18 mouse cellular contexts compared by ENCODE assay signal in genomic region chr3:135637592-135637991, GRCm38 (mm10). TPM values are rescaled to one million over a fixed set of nuclear protein-coding genes. Genes with fewer than 3 reads are reported as not detected.
A peak's percentile ranks its signal among the peaks of the same experiment; 100 is the strongest.
DNase-seq lines count a peak whose midpoint lies in the region; ATAC-seq lines count a peak whose summit lies in the region.
"Had no signal": no experiment of that assay in that cellular context is flagged by ENCODE, and none has a peak within 500 bp of the region (broad histone marks: within the 10 kb centered on the region; RNA-seq: fewer than 3 reads in every experiment).

No protein-coding gene starts in this region.

- no peak overlapping the region for H3K27ac ChIP-seq in hindbrain, embryonic 13.5 days
- H3K27ac ChIP-seq in hindbrain, embryonic 11.5 days (ENCODE audit: low read depth, low read length): no peak overlapping the region
- H3K27ac ChIP-seq: gastrocnemius, adult 2 months; heart, adult 2 months; hindbrain, embryonic 12.5 days; intestine, embryonic 15.5 days had no signal

- H3K9ac ChIP-seq in hindbrain, embryonic 13.5 days: no peak overlapping the region
- no peak overlapping the region for H3K9ac ChIP-seq in hindbrain, embryonic 11.5 days (ENCODE audit: low read depth, low read length)
- H3K9ac ChIP-seq: hindbrain, embryonic 12.5 days; intestine, embryonic 15.5 days; lung, embryonic 14.5 days had no signal

- H3K27me3 ChIP-seq in hindbrain, embryonic 13.5 days: no peaks in the 10 kb centered on the region
- H3K27me3 ChIP-seq in hindbrain, embryonic 11.5 days (ENCODE audit: control insufficient read depth, insufficient read depth, low read length): no peaks in the 10 kb centered on the region
- H3K27me3 ChIP-seq: hindbrain, embryonic 12.5 days; intestine, embryonic 15.5 days had no signal

- H3K4me2 ChIP-seq in hindbrain, embryonic 13.5 days: no peak overlapping the region
- no peak overlapping the region for H3K4me2 ChIP-seq in hindbrain, embryonic 11.5 days (replicated peaks; ENCODE audit: low read depth, low read length)
- H3K4me2 ChIP-seq: hindbrain, embryonic 12.5 days; intestine, embryonic 15.5 days; lung, embryonic 14.5 days had no signal

- ATAC-seq in hindbrain, embryonic 13.5 days (ENCODE audit: low FRiP score): peak; percentile 39; the same call in 1 of the 2 replicates
- ATAC-seq in hindbrain, embryonic 11.5 days (ENCODE audit: low FRiP score): no peak
- peak; percentile 49 for ATAC-seq in megakaryocyte progenitor cell, adult 5-6 weeks (replicated peaks; ENCODE audit: poor library complexity)
- ATAC-seq: forebrain, embryonic 16.5 days; intestine, embryonic 15.5 days had no signal

- peaks cover 6% of the 10 kb centered on the region for H3K36me3 ChIP-seq in hindbrain, embryonic 13.5 days
- H3K36me3 ChIP-seq in hindbrain, embryonic 11.5 days (ENCODE audit: control insufficient read depth, insufficient read depth, low read length): no peaks in the 10 kb centered on the region
- H3K36me3 ChIP-seq: intestine, embryonic 15.5 days had no signal

- H3K4me3 ChIP-seq in hindbrain, embryonic 13.5 days: no peak overlapping the region
- no peak overlapping the region for H3K4me3 ChIP-seq in hindbrain, embryonic 11.5 days (ENCODE audit: low read depth, low read length)
- H3K4me3 ChIP-seq: gastrocnemius, adult 2 months; heart, adult 2 months; hindbrain, embryonic 12.5 days; intestine, embryonic 15.5 days had no signal

- 88% methylated on average over 5 of the region's 5 CpGs for WGBS in hindbrain, embryonic 13.5 days
- 85% methylated on average over 5 of the region's 5 CpGs for WGBS in hindbrain, embryonic 11.5 days

- 0 out of 2 replicates have a peak, but pooled peaks cover 5% of the 10 kb centered on the region for H3K4me1 ChIP-seq in hindbrain, embryonic 13.5 days (replicated peaks)
- no peaks in the 10 kb centered on the region for H3K4me1 ChIP-seq in hindbrain, embryonic 11.5 days (replicated peaks; ENCODE audit: control insufficient read depth, insufficient read depth, low read length)
- H3K4me1 ChIP-seq: hindbrain, embryonic 12.5 days had no signal

- no peaks in the 10 kb centered on the region for H3K9me3 ChIP-seq in hindbrain, embryonic 13.5 days
- no peaks in the 10 kb centered on the region for H3K9me3 ChIP-seq in hindbrain, embryonic 11.5 days (ENCODE audit: control insufficient read depth, low read length)
- H3K9me3 ChIP-seq: hindbrain, embryonic 12.5 days; intestine, embryonic 15.5 days had no signal

- no peak for DNase-seq in hindbrain, embryonic 11.5 days (ENCODE audit: low spot score)
- DNase-seq in A20 (ENCODE audit: low read depth, low spot score): peak; percentile 8
- DNase-seq in B cell, adult 2 months: peak; percentile 31 to 37
- no peak for DNase-seq in adrenal gland, postnatal 10 days
- DNase-seq in adrenal gland, postnatal 25 days: no peak
- DNase-seq: adrenal gland, adult 2 months; cerebellum, adult 11-12 months; gastrocnemius, adult 2 months; heart, adult 2 months; lung, embryonic 14.5 days; lung, postnatal 4 days; right cerebral cortex, postnatal 25 days; thymus, adult 18-20 months had no signal

RNA-seq across cellular contexts. Expression of gene Nfkb1, which starts 53.8 kb away (rescaled TPM):
- polyA plus RNA-seq in hindbrain, embryonic 13.5 days (2015; fragmentation: Nextera tagmentation; extraction: Ambion mirVana): 8.0 and 8.2 TPM in 2 replicates
- 10.6 and 12.3 TPM in 2 replicates for polyA plus RNA-seq in hindbrain, embryonic 11.5 days (2014; fragmentation: Nextera tagmentation; extraction: Ambion mirVana)
- 58.7 and 65.3 TPM in 2 replicates for total RNA-seq in megakaryocyte progenitor cell, adult 5-6 weeks (2015)
- 109 and 110 TPM in 2 replicates for total RNA-seq in megakaryocyte progenitor cell, adult 5-6 weeks (2017)
- total RNA-seq in adrenal gland, postnatal 10 days (2021): 10 to 100 TPM; 48.3 to 58.1 TPM
- total RNA-seq in adrenal gland, postnatal 25 days (2021): 68.8 and 69.5 TPM in 2 replicates

Comparison
In these comparisons a context has a peak if more than half of its experiments do, and no peak if none do; other contexts are left out.
1. DNase-seq: peak in A20 (single experiment) and B cell, adult 2 months (2 of 2); none in hindbrain, embryonic 11.5 days (single experiment), adrenal gland, postnatal 10 days (single experiment) and adrenal gland, postnatal 25 days (single experiment).